Mouse (Mus musculus) mouse trophoblast stem cell (cell line): ENCODE data around the gene Kdelr2.

Experiments used
- in situ Hi-C, 2 experiments: fragments of 300-500 bp; cut with MseI, MboI; formaldehyde crosslinking; loops; 2 replicates in 1 of 2; 3 replicates in 1 of 2; pipeline ENCODE4 v1.15.1; 2025

Kdelr2 gene

GRCm38 (mm10) chr5:143470421-143471164 is 67.0 kb downstream of the Kdelr2 start:
- in situ Hi-C loops = no loop called here

- in situ Hi-C loops = no loop called here
Observed at GRCm38 (mm10) chr5:143471165-143471546, 67.5 kb downstream of the Kdelr2 start.
